Mouse (Mus musculus): ENCODE measurements around the gene Pank1.

- TF ChIP-seq TAL1 (IDR thresholded peaks at IDR 0.05; ENCODE audit: low read length), result no peak
- no peak for TF ChIP-seq GATA1 (IDR thresholded peaks at IDR 0.05; ENCODE audit: low read length)
These were observed 120.5 kb downstream of the Pank1 start for GRCm38 (mm10) chr19:34758754-34759153.
